Mouse (Mus musculus): ENCODE measurements around the gene Eef2.

GRCm38 (mm10) chr10:81196470-81197065 lies 20.1 kb downstream of the Eef2 start:
- no peak for TF ChIP-seq GATA2 (IDR thresholded peaks at IDR 0.05; ENCODE audit: borderline replicate concordance, low read depth, low read length)
- no peak for TF ChIP-seq CTCF (IDR thresholded peaks at IDR 0.05; ENCODE audit: low read depth, low read length)
- no peak for TF ChIP-seq TAL1 (conservative IDR thresholded peaks at IDR 0.05; ENCODE audit: low read depth, low read length)
- TF ChIP-seq GATA1 (IDR thresholded peaks at IDR 0.05; ENCODE audit: borderline replicate concordance, low read length) = no peak
- TF ChIP-seq POLR2AphosphoS5 (IDR thresholded peaks at IDR 0.05; ENCODE audit: insufficient replicate concordance, low read depth, low read length) = no peak
